Mouse (Mus musculus): ENCODE data around the gene Efna5. TPM values are rescaled to one million over a fixed set of nuclear protein-coding genes. Genes with fewer than 3 reads are reported as not detected.

Gene Efna5
- polyA plus RNA-seq, 1 experiment from 2014 or later = 11.5 TPM

DNA sequence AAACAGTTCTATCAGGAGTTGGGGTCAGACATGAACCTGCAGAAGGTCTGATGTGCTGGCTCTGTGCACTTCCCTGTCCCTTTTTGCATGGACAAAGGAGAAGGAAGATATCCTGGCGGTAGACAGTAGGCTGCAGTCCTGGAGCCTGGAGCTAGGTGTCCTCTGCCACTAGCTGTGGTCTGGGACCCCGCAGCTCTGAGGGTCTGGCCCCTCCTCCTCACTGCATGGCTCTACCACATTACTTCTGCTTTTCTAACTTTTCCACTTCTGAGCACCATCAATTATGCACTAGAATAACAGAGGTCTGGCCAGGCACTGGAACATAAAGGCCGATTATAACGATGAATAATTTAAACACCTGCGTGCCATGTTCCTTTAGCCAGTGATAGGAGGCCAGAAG lies 36.8 kb downstream of the Efna5 start:
- WGBS = 75% methylated on average over 5 of the region's 5 CpGs
- H3K9me3 ChIP-seq (ENCODE audit: control insufficient read depth, low read length) = no peaks in the 10 kb centered on the region
- H3K4me3 ChIP-seq (ENCODE audit: low read length) = no peak overlapping the region
- H3K4me2 ChIP-seq (ENCODE audit: low read depth, low read length) = no peak overlapping the region
- ATAC-seq (ENCODE audit: low read depth) = no peak
- no peak overlapping the region for H3K9ac ChIP-seq (ENCODE audit: low read length)
- H3K4me1 ChIP-seq (replicated peaks; ENCODE audit: control insufficient read depth, insufficient read depth, low read length) = no peaks in the 10 kb centered on the region
- H3K27me3 ChIP-seq (ENCODE audit: control insufficient read depth, insufficient read depth, low read depth, low read length) = no peaks in the 10 kb centered on the region
- no peak overlapping the region for H3K27ac ChIP-seq (ENCODE audit: low read length)
- no peaks in the 10 kb centered on the region for H3K36me3 ChIP-seq (ENCODE audit: control insufficient read depth, insufficient read depth, low read length)

DNA sequence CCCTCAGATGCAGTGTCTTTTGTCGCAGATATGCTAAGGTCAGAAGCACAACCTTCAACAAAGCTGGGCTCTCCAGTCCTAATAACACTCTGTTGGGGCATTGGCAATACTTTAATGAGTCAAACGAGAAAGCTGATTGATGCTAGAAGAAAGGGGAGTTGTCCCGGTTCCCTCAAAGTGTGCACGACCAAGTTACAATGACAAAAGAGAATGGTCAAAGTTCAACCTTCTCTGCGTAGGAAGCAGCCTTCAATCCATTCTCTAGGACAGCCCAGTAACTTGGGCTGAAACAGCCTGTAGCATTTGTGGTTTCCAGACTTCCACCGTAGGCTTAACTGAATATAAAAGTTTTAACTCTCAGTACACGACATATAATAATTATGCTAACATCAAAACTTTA lies 43.8 kb downstream of the Efna5 start:
- H3K4me3 ChIP-seq (ENCODE audit: low read length) = no peak overlapping the region
- no peak for ATAC-seq (ENCODE audit: low read depth)
- H3K27ac ChIP-seq (ENCODE audit: low read length) = no peak overlapping the region
- no peaks in the 10 kb centered on the region for H3K36me3 ChIP-seq (ENCODE audit: control insufficient read depth, insufficient read depth, low read length)
- H3K9ac ChIP-seq (ENCODE audit: low read length) = no peak overlapping the region
- H3K4me1 ChIP-seq (replicated peaks; ENCODE audit: control insufficient read depth, insufficient read depth, low read length) = no peaks in the 10 kb centered on the region
- 58% methylated on average over 7 of the region's 7 CpGs for WGBS
- no peaks in the 10 kb centered on the region for H3K9me3 ChIP-seq (ENCODE audit: control insufficient read depth, low read length)
- no peak overlapping the region for H3K4me2 ChIP-seq (ENCODE audit: low read depth, low read length)
- H3K27me3 ChIP-seq (ENCODE audit: control insufficient read depth, insufficient read depth, low read depth, low read length) = no peaks in the 10 kb centered on the region

DNA sequence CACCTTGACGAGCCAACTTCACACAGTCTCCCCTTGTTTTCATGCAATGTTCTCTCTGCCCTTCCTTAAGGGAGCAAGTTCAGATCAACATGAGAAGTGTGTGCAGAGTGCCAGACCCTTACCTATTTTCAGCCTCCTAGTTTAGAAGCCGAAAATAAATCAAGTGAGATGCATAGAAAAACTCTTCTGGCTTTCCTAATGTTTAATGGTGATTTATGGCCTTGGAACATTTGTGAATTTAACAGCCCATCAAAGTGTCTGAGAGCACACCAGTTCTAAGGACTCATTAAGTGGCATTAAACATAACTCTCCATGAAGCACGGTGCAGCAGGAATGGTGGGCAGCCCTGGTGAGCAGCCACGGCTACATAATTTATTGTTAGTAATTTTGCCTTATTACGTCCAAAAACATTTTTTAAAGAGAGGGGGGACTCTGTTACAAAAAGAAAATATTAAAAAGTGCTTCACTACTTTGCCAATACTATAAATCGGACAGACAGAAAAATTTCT lies 44.5 kb downstream of the Efna5 start:
- H3K27ac ChIP-seq (ENCODE audit: low read length) = no peak overlapping the region
- 72% methylated on average over 6 of the region's 6 CpGs for WGBS
- H3K36me3 ChIP-seq (ENCODE audit: control insufficient read depth, insufficient read depth, low read length) = no peaks in the 10 kb centered on the region
- no peak overlapping the region for H3K4me3 ChIP-seq (ENCODE audit: low read length)
- no peaks in the 10 kb centered on the region for H3K9me3 ChIP-seq (ENCODE audit: control insufficient read depth, low read length)
- H3K4me1 ChIP-seq (replicated peaks; ENCODE audit: control insufficient read depth, insufficient read depth, low read length) = no peaks in the 10 kb centered on the region
- no peaks in the 10 kb centered on the region for H3K27me3 ChIP-seq (ENCODE audit: control insufficient read depth, insufficient read depth, low read depth, low read length)
- ATAC-seq (ENCODE audit: low read depth) = no peak
- no peak overlapping the region for H3K9ac ChIP-seq (ENCODE audit: low read length)
- no peak overlapping the region for H3K4me2 ChIP-seq (ENCODE audit: low read depth, low read length)

DNA sequence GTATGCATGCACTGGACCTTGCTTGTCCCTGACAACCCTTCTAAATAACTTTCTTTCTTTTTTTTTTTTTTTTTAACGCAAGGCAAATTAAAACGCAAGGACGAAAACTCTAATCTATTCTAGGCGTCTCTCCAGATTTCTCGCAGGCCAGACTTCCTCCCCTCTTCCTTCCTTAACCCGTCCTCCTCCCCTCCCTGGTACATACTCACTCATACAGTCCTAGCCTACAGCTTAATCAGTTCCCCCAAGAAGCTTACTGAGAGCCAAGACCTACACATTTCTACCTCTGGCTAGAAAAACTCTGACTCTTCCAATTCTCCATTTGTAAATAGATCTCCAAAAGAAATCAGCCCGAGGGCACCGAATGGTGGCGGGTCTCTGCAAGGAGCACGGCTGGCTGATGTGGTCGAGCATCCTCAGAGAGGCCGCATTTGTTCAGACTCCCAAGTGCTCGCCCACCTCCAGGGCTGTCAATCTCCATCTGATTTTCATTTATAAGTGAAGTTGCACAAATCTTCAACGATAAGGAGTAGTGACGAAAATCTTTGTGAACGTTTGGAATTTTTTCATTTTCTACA lies 48.5 kb downstream of the Efna5 start:
- no peak overlapping the region for H3K27ac ChIP-seq (ENCODE audit: low read length)

DNA sequence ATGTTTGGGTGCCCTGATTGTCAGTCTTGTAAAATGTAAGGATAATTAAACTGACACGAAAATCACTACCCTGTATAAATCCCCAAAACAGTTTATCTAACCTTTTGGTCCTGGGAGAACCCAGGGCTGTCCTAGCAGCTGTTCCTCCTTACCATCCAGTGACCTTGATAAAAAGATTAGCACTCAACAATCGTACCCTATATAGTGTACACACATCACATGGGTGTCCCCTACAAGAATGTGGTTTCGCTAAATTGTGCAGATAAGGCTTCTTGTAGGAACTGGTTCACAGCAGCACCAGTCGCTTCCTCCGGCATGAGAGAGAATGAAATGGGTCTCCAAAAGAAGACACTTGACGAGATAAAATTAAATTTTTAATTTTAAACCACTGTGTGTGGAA lies 53.6 kb downstream of the Efna5 start:
- no peak for ATAC-seq (ENCODE audit: low read depth)
- no peaks in the 10 kb centered on the region for H3K36me3 ChIP-seq (ENCODE audit: control insufficient read depth, insufficient read depth, low read length)
- no peak overlapping the region for H3K4me2 ChIP-seq (ENCODE audit: low read depth, low read length)
- H3K27me3 ChIP-seq (ENCODE audit: control insufficient read depth, insufficient read depth, low read depth, low read length) = no peaks in the 10 kb centered on the region
- H3K9me3 ChIP-seq (ENCODE audit: control insufficient read depth, low read length) = no peaks in the 10 kb centered on the region
- 66% methylated on average over 6 of the region's 6 CpGs for WGBS
- H3K4me1 ChIP-seq (replicated peaks; ENCODE audit: control insufficient read depth, insufficient read depth, low read length) = no peaks in the 10 kb centered on the region
- no peak overlapping the region for H3K27ac ChIP-seq (ENCODE audit: low read length)
- H3K4me3 ChIP-seq (ENCODE audit: low read length) = no peak overlapping the region
- no peak overlapping the region for H3K9ac ChIP-seq (ENCODE audit: low read length)

More for the DNA sequence above, 48.5 kb downstream of the Efna5 start:
- 74% methylated on average over 16 of the region's 16 CpGs for WGBS
- no peak for ATAC-seq (ENCODE audit: low read depth)
- Histone ChIP-seq H3K9me3 (ENCODE audit: control insufficient read depth, low read length) (no peaks in the 10 kb centered on the region), H3K4me3 (ENCODE audit: low read length) (no peak overlapping the region), H3K4me2 (ENCODE audit: low read depth, low read length) (no peak overlapping the region), H3K9ac (ENCODE audit: low read length) (no peak overlapping the region), H3K4me1 (replicated peaks; ENCODE audit: control insufficient read depth, insufficient read depth, low read length) (no peaks in the 10 kb centered on the region), H3K27me3 (ENCODE audit: control insufficient read depth, insufficient read depth, low read depth, low read length) (no peaks in the 10 kb centered on the region), H3K36me3 (ENCODE audit: control insufficient read depth, insufficient read depth, low read length) (no peaks in the 10 kb centered on the region)

DNA sequence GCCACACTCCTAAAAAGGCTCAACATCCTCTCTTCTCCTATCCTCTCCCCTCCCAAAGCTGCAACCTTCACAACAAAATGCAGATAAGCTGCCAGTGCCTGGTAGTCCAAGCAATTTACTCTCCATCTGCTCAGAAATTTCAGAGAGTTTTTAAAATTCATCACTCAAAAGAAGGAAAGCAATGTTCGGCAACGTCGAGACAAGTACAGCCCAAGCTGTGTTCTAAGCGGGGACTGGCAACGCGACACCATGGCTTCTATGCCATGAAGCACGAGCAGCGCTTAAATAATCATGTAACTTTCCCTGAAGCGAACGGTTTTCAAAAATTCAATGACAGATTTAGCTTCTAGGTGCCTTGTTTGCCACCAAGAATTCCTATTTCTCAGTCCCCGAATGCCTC lies 59.9 kb downstream of the Efna5 start:
- Histone ChIP-seq H3K4me1 (replicated peaks; ENCODE audit: control insufficient read depth, insufficient read depth, low read length) (peaks cover 9% of the 10 kb centered on the region), H3K9ac (ENCODE audit: low read length) (no peak overlapping the region), H3K27me3 (ENCODE audit: control insufficient read depth, insufficient read depth, low read depth, low read length) (no peaks in the 10 kb centered on the region), H3K4me3 (ENCODE audit: low read length) (no peak overlapping the region), H3K27ac (ENCODE audit: low read length) (no peak overlapping the region), H3K4me2 (ENCODE audit: low read depth, low read length) (no peak overlapping the region), H3K9me3 (ENCODE audit: control insufficient read depth, low read length) (no peaks in the 10 kb centered on the region), H3K36me3 (ENCODE audit: control insufficient read depth, insufficient read depth, low read length) (no peaks in the 10 kb centered on the region)
- ATAC-seq (ENCODE audit: low read depth) = no peak
- WGBS = 85% methylated on average over 11 of the region's 11 CpGs

DNA sequence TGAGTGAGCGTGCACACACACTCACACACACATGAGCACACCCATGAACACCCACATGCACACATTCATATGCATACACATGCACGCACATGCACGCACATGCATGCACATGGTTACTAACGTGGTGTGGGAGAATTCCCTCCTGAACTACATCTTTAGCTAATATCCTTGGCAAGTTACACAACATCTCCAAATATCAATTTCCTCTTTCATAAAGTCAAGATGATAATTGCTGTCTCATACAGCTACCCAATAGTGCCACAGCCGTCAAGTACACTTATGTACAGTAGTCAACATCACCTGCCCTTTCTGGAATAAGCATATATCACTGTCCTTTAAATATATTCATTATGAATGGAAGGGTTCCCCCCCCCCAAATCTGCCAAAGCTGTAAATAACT lies 61.2 kb downstream of the Efna5 start:
- WGBS = 88% methylated on average over 5 of the region's 5 CpGs
- H3K4me2 ChIP-seq (ENCODE audit: low read depth, low read length) = no peak overlapping the region
- no peak overlapping the region for H3K9ac ChIP-seq (ENCODE audit: low read length)

DNA sequence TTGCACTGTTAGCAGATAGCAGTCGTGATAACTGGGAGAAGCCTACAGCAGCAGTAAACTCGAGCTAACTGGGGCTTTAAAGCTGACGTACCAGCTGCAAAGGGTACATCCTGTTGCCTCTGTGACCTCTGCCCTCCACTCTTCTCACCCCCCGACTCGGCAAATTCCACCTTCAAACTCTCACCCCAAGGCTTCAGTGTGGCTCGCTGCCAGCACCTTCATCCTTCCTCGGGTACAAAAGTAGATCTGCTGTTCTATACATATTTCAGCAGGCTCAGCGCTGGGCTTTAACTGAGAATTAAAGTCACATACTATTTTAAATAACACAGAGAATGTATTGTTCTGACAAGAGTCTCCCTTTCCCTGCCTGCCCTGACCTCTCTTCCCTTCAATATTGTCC lies 62.3 kb downstream of the Efna5 start:
- no peak for ATAC-seq (ENCODE audit: low read depth)
- Histone ChIP-seq H3K4me1 (replicated peaks; ENCODE audit: control insufficient read depth, insufficient read depth, low read length) (peaks cover 9% of the 10 kb centered on the region), H3K9ac (ENCODE audit: low read length) (0 out of 2 replicates have a peak overlapping the region, but pooled peaks have one; percentile 6), H3K27me3 (ENCODE audit: control insufficient read depth, insufficient read depth, low read depth, low read length) (no peaks in the 10 kb centered on the region), H3K27ac (ENCODE audit: low read length) (no peak overlapping the region), H3K9me3 (ENCODE audit: control insufficient read depth, low read length) (no peaks in the 10 kb centered on the region), H3K36me3 (ENCODE audit: control insufficient read depth, insufficient read depth, low read length) (no peaks in the 10 kb centered on the region), H3K4me3 (ENCODE audit: low read length) (no peak overlapping the region), H3K4me2 (ENCODE audit: low read depth, low read length) (0 out of 2 replicates have a peak overlapping the region, but pooled peaks have one; percentile 18)
- WGBS = 8% methylated on average over 8 of the region's 8 CpGs

More for the DNA sequence above, 61.2 kb downstream of the Efna5 start:
- Histone ChIP-seq H3K4me3 (ENCODE audit: low read length) (no peak overlapping the region), H3K27me3 (ENCODE audit: control insufficient read depth, insufficient read depth, low read depth, low read length) (no peaks in the 10 kb centered on the region), H3K36me3 (ENCODE audit: control insufficient read depth, insufficient read depth, low read length) (no peaks in the 10 kb centered on the region), H3K4me1 (replicated peaks; ENCODE audit: control insufficient read depth, insufficient read depth, low read length) (peaks cover 9% of the 10 kb centered on the region), H3K9me3 (ENCODE audit: control insufficient read depth, low read length) (no peaks in the 10 kb centered on the region), H3K27ac (ENCODE audit: low read length) (no peak overlapping the region)
- no peak for ATAC-seq (ENCODE audit: low read depth)

DNA sequence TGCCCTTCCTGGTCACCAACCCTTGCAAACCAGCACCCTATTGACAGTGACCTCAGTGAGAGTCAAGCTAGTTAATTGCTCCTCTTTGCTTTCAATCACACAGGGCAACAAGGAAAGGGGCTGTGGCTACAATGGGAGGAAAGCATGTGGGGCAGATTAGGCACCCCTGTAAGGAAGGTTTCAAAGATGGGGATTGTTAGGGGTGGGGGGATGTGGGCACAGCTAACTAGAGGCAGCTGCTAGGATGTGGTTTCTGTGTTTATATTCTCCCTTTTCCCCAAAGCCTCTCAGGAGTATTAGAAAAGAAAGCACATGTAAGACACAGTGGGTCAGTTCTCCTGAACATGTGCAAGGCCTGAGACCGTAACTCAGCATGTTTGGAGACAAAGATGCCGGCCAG lies 62.8 kb downstream of the Efna5 start:
- WGBS = 61% methylated on average over 2 of the region's 2 CpGs
- no peak for ATAC-seq (ENCODE audit: low read depth)
- H3K36me3 ChIP-seq (ENCODE audit: control insufficient read depth, insufficient read depth, low read length) = no peaks in the 10 kb centered on the region
- H3K27ac ChIP-seq (ENCODE audit: low read length) = no peak overlapping the region
- H3K9ac ChIP-seq (ENCODE audit: low read length) = no peak overlapping the region
- H3K27me3 ChIP-seq (ENCODE audit: control insufficient read depth, insufficient read depth, low read depth, low read length) = no peaks in the 10 kb centered on the region
- no peaks in the 10 kb centered on the region for H3K9me3 ChIP-seq (ENCODE audit: control insufficient read depth, low read length)
- peaks cover 9% of the 10 kb centered on the region for H3K4me1 ChIP-seq (replicated peaks; ENCODE audit: control insufficient read depth, insufficient read depth, low read length)
- no peak overlapping the region for H3K4me2 ChIP-seq (ENCODE audit: low read depth, low read length)
- no peak overlapping the region for H3K4me3 ChIP-seq (ENCODE audit: low read length)

DNA sequence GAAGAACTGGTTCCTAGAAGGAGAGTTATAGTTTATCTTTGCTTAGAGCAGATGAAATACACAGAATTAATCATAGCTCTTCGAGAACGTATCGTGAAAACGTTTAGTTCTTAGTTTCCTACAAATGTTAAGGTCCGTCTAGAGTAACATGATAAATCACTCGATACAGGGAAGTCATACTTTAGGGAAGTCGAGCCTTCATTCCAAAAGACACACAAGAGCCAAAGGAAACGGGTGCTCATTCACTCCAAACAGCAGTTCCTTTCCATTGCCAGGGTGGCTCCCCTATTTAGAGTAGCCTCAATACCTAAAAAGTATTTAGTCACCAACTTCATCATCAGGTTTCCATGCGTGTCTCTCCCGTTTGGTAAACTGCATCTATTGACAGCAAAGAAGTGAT lies 64.2 kb downstream of the Efna5 start:
- Histone ChIP-seq H3K36me3 (ENCODE audit: control insufficient read depth, insufficient read depth, low read length) (no peaks in the 10 kb centered on the region), H3K27me3 (ENCODE audit: control insufficient read depth, insufficient read depth, low read depth, low read length) (no peaks in the 10 kb centered on the region), H3K9ac (ENCODE audit: low read length) (no peak overlapping the region), H3K4me2 (ENCODE audit: low read depth, low read length) (no peak overlapping the region), H3K27ac (ENCODE audit: low read length) (no peak overlapping the region), H3K9me3 (ENCODE audit: control insufficient read depth, low read length) (no peaks in the 10 kb centered on the region), H3K4me1 (replicated peaks; ENCODE audit: control insufficient read depth, insufficient read depth, low read length) (peaks cover 9% of the 10 kb centered on the region), H3K4me3 (ENCODE audit: low read length) (no peak overlapping the region)
- 52% methylated on average over 10 of the region's 10 CpGs for WGBS
- no peak for ATAC-seq (ENCODE audit: low read depth)
